Mouse (Mus musculus): Measurements from ENCODE around the gene Akap12. TPM values are rescaled to one million over a fixed set of nuclear protein-coding genes. Genes with fewer than 3 reads are reported as not detected.
A peak's percentile ranks its signal among the peaks of the same experiment; 100 is the strongest.

Akap12 gene
- polyA plus RNA-seq, 1 experiment from 2014 or later: 24.3 TPM

DNA sequence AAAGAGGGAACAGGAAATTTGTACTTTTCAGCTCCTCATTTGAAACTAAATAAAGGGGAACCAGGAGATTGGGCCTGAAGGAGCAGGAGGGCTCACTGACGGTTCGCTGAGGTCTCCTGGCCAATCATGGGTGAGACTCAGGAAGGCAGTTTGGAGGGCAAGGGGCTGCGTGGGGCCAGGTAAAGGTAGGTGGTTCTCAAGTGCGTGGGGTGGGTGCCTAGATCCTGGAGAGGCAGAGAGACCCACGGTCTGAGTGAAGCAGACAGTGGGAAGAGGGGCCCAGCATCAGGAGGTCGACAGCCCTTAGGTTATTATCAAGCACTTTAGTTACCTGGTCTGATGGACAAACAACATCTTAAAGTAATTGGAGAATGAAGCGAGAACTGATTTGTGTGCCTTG is 108.1 kb downstream of the Akap12 start:
- no peak for DNase-seq (ENCODE audit: low spot score)
- no peak overlapping the region for H3K4me3 ChIP-seq
- no peaks in the 10 kb centered on the region for H3K9me3 ChIP-seq
- peaks cover 48% of the 10 kb centered on the region for H3K36me3 ChIP-seq (replicated peaks)
- 89% methylated on average over 7 of the region's 7 CpGs for WGBS
- H3K27ac ChIP-seq (replicated peaks): no peak overlapping the region
- no peaks in the 10 kb centered on the region for H3K27me3 ChIP-seq (replicated peaks; ENCODE audit: low read depth, poor library complexity, severe bottlenecking)
- H3K4me1 ChIP-seq: peaks cover 6% of the 10 kb centered on the region; the same call in 1 of the 2 replicates

GRCm38 (mm10) chr10:4374734-4375133 is 108.6 kb downstream of the Akap12 start:
- Histone ChIP-seq H3K36me3 (replicated peaks) (peaks cover 43% of the 10 kb centered on the region), H3K27ac (replicated peaks) (no peak overlapping the region), H3K4me3 (no peak overlapping the region), H3K4me1 (peaks cover 6% of the 10 kb centered on the region; the same call in 1 of the 2 replicates), H3K9me3 (no peaks in the 10 kb centered on the region), H3K27me3 (replicated peaks; ENCODE audit: low read depth, poor library complexity, severe bottlenecking) (no peaks in the 10 kb centered on the region)
- WGBS: 93% methylated on average over 4 of the region's 4 CpGs
- DNase-seq (ENCODE audit: low spot score): no peak

GRCm38 (mm10) chr10:4375267-4375666 is 109.1 kb downstream of the Akap12 start:
- 53% methylated on average over 7 of the region's 7 CpGs for WGBS
- Histone ChIP-seq H3K27me3 (replicated peaks; ENCODE audit: low read depth, poor library complexity, severe bottlenecking) (no peaks in the 10 kb centered on the region), H3K36me3 (replicated peaks) (peaks cover 38% of the 10 kb centered on the region), H3K4me1 (peaks cover 6% of the 10 kb centered on the region; the same call in 1 of the 2 replicates), H3K27ac (replicated peaks) (no peak overlapping the region), H3K9me3 (no peaks in the 10 kb centered on the region), H3K4me3 (no peak overlapping the region)
- DNase-seq (ENCODE audit: low spot score): no peak

DNA sequence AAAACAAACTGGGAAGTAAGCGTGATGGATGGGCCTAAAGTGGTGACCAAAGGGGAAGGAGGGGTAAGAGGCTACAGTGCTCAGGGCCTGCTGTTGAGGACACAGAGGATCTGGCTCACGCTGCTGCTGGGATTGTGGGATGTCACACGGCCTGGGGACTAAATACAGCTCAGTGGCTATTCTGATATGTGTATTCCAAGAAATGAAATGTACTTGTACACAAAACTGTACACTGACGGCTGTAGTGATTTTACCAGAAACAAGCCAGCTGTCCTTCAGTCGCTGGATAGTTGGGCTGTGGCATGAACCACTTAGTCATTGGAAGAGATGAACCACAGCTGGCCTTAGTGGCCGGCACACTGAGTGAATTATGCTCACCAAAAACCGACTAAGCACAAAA is 110.3 kb downstream of the Akap12 start:
- Histone ChIP-seq H3K4me1 (peaks cover 6% of the 10 kb centered on the region; the same call in 1 of the 2 replicates), H3K9me3 (no peaks in the 10 kb centered on the region), H3K27ac (replicated peaks) (no peak overlapping the region), H3K4me3 (no peak overlapping the region), H3K36me3 (replicated peaks) (peaks cover 27% of the 10 kb centered on the region), H3K27me3 (replicated peaks; ENCODE audit: low read depth, poor library complexity, severe bottlenecking) (no peaks in the 10 kb centered on the region)
- no peak for DNase-seq (ENCODE audit: low spot score)
- WGBS: 79% methylated on average over 7 of the region's 7 CpGs

DNA sequence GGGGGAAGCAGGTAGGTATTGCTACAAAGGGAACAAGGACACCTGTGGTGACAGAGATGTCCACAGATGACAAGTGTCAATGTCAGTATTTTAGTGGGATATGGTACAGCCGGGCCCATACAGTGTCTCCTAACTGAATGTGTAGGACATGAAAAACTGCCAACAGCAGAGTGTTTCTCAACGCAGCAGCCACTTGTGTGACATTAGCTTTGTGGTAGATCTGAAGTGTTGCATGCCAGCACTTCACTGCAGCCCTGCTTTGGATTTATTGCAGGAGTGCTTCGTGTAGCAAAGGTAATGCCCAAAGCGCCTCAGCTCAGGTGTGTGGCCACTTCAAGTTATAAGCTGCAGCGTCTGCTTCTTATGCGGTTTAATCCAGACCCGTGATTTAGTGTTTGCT is 110.8 kb downstream of the Akap12 start:
- WGBS: 92% methylated on average over 7 of the region's 7 CpGs

GRCm38 (mm10) chr10:4380748-4381147 is 114.6 kb downstream of the Akap12 start:
- 91% methylated on average over 5 of the region's 5 CpGs for WGBS
- Histone ChIP-seq H3K4me1 (peaks cover 10% of the 10 kb centered on the region), H3K27ac (replicated peaks) (no peak overlapping the region), H3K4me3 (no peak overlapping the region), H3K27me3 (replicated peaks; ENCODE audit: low read depth, poor library complexity, severe bottlenecking) (no peaks in the 10 kb centered on the region), H3K9me3 (no peaks in the 10 kb centered on the region), H3K36me3 (replicated peaks) (no peaks in the 10 kb centered on the region)
- no peak for DNase-seq (ENCODE audit: low spot score)

More for the DNA sequence above, 110.8 kb downstream of the Akap12 start:
- DNase-seq (ENCODE audit: low spot score): no peak
- Histone ChIP-seq H3K4me1 (peaks cover 6% of the 10 kb centered on the region; the same call in 1 of the 2 replicates), H3K36me3 (replicated peaks) (peaks cover 23% of the 10 kb centered on the region), H3K27ac (replicated peaks) (no peak overlapping the region), H3K4me3 (no peak overlapping the region), H3K27me3 (replicated peaks; ENCODE audit: low read depth, poor library complexity, severe bottlenecking) (no peaks in the 10 kb centered on the region), H3K9me3 (no peaks in the 10 kb centered on the region)

- Histone ChIP-seq H3K36me3 (replicated peaks) (no peaks in the 10 kb centered on the region), H3K27me3 (replicated peaks; ENCODE audit: low read depth, poor library complexity, severe bottlenecking) (no peaks in the 10 kb centered on the region), H3K27ac (replicated peaks) (no peak overlapping the region), H3K4me1 (peaks cover 21% of the 10 kb centered on the region), H3K4me3 (no peak overlapping the region), H3K9me3 (no peaks in the 10 kb centered on the region)
- DNase-seq (ENCODE audit: low spot score): no peak
- WGBS: 93% methylated on average over 7 of the region's 7 CpGs
Measured at GRCm38 (mm10) chr10:4384244-4384643, 118.1 kb downstream of the Akap12 start.

DNA sequence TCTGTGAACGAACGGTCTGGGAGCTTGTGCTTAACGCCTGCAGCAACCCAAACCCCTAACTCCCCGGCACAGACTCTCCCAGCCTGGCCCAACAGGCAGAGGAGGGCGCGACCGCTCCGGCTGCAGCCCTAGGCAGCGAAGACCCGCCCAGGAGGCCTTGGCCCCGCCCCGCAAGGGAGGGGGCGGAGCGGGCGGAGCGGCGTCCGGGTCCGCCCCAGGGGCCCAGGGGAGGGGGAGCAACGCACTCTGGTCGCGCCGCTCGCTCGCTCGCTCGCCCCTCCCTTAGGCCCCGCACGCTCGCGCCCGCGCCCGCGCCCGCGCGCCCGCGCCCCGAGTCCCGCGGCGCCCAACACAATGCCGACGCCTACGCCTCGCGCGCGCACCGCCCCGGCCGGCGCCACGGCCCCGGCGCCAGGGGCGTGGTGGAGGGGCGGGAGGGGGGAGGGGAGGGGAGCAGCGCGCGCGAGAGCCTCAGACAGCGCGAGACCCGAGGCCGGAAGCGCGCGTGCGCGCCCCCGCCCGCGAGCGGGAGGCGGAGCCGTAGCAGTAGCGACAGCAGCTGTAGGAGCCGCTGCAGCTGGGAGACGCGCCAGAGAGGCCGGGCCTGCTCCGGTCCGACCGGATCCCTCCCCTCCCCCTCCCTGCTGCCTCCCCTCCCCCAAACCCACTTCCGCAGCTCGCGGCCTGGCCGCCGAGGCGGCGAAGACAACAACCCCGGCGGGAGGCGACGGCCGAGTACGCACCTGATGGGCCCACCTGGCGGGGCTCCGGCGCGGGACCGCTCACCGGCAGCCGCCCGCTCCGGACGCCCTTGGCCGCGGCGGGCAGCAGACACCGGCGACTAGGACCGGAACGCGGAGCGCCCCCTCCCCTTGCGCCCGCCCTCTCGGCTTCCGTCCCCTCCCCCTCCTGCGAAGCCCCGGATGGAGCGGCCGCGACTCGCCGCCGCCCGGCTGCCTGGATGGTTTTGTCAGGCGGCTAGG is 120.7 kb downstream of the Akap12 start:
- Histone ChIP-seq H3K4me3 (peak overlapping the region; percentile 97), H3K4me1 (peaks cover 47% of the 10 kb centered on the region), H3K36me3 (replicated peaks) (peaks cover 3% of the 10 kb centered on the region; the same call in 1 of the 2 replicates), H3K27me3 (replicated peaks; ENCODE audit: low read depth, poor library complexity, severe bottlenecking) (no peaks in the 10 kb centered on the region), H3K27ac (replicated peaks) (peak overlapping the region; percentile 99), H3K9me3 (no peaks in the 10 kb centered on the region)
- DNase-seq (ENCODE audit: low spot score): peak; percentile 97
- WGBS: under 1% methylated on average over 89 of the region's 133 CpGs

DNA sequence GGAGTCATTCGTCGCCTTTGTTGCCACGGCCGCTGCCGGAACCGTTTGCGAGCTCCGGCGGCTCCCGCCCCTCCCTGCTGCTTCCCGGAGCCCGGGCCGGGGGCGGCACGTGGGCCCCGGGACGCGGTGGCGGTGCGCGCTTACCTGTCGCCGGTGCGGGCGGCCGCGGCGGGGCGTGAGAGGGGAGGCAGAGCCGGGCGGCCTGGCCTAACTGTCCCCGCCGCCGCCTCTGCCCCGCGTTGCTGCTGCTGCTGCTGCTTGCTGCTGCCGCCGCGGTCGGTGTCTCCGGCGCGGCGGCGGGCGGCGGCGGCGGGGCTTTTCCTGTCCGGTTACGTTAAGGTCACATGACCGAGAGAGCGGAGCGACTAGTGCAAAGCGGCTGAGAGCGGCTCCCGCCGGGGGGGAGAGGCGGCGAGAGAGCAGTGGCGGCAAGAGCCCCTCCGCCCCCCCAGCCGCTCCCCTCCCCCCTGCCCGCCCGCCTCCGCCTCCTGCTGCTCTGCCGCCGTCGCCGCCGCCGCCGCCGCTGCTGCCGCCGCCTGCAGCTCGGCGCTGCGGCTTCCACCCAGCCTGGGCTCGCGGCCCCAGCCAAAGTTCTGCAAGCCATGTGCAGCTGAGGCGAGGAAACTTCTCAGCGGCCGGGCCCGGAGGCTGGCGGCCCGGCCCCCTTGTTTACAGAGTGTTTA is 121.7 kb downstream of the Akap12 start, which contains the start of gene Zbtb2:
Gene Zbtb2 (minus strand): TSS at position 408 of the 683 bp plus-strand sequence.
- Histone ChIP-seq H3K36me3 (replicated peaks) (peaks cover 11% of the 10 kb centered on the region), H3K27ac (replicated peaks) (peak within 1 kb of the TSS; percentile 99), H3K4me3 (peak within 1 kb of the TSS; percentile 97), H3K9me3 (no peaks in the 10 kb centered on the region), H3K4me1 (peaks cover 48% of the 10 kb centered on the region), H3K27me3 (replicated peaks; ENCODE audit: low read depth, poor library complexity, severe bottlenecking) (no peaks in the 10 kb centered on the region)
- WGBS: under 1% methylated on average over 85 of the region's 87 CpGs
- DNase-seq (ENCODE audit: low spot score): peak; percentile 83

DNA sequence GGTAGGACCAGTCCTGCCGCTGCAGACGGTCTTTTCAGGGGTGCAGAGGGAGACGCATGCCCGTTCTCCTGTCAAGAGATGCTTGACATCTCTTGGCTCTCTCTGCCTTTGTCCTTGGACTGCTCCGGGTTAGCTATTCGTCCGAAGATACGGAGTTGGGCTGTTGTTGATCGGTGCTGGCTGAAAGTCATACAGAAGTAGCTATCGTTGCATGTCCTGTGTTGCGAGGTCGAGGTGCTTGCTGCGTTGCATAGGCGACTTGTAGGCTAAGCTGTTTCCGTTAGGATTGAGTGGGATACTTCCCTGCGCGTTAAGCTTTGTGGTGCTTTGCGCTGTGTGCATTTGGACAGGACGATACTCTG is 122.2 kb downstream of the Akap12 start:
- Histone ChIP-seq H3K9me3 (no peaks in the 10 kb centered on the region), H3K27me3 (replicated peaks; ENCODE audit: low read depth, poor library complexity, severe bottlenecking) (no peaks in the 10 kb centered on the region), H3K4me1 (peaks cover 44% of the 10 kb centered on the region), H3K36me3 (replicated peaks) (peaks cover 16% of the 10 kb centered on the region), H3K4me3 (peak overlapping the region; percentile 97), H3K27ac (replicated peaks) (peak overlapping the region; percentile 99)
- no peak for DNase-seq (ENCODE audit: low spot score)
- 2% methylated on average over 19 of the region's 19 CpGs for WGBS

- 46% methylated on average over 10 of the region's 10 CpGs for WGBS
- H3K4me3 ChIP-seq: peak overlapping the region; percentile 97
- no peak for DNase-seq (ENCODE audit: low spot score)
- peaks cover 23% of the 10 kb centered on the region for H3K36me3 ChIP-seq (replicated peaks)
- H3K9me3 ChIP-seq: no peaks in the 10 kb centered on the region
- no peaks in the 10 kb centered on the region for H3K27me3 ChIP-seq (replicated peaks; ENCODE audit: low read depth, poor library complexity, severe bottlenecking)
- peak overlapping the region; percentile 99; the same call in 1 of the 2 replicates for H3K27ac ChIP-seq (replicated peaks)
- H3K4me1 ChIP-seq: peaks cover 44% of the 10 kb centered on the region
Measured at GRCm38 (mm10) chr10:4389036-4389435, 122.9 kb downstream of the Akap12 start.

DNA sequence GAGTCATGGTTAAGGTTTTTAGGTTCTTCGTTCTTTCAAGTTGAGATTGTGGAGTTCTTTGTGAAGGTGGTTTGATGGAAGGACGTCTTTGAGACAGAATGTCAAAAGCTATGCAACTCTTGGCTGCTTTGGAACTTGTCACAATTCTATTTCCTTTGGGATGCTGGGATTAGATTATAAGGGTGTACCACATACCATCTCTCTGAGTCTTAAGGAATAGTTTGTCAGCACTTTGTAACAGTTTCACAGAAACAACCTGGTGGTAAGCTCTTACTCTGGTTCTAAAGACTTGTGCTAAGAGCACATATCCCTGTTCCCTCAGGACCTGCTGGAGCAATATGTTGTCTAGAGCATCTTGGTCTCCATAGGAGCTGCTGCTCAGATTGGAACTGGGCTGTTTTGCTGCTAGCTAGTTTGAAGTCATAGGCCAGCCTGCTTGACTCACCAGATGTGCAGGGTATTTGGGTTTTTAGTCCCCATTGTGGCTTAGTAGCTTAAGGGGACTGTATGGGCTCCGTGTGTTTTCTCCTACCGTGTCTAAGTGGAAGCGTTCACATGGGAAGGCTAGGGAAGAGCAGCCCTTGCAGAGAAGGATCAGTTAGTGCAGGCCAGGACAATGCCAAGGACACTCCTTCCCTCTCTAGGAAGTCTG is 123.4 kb downstream of the Akap12 start:
- H3K27me3 ChIP-seq (replicated peaks; ENCODE audit: low read depth, poor library complexity, severe bottlenecking): no peaks in the 10 kb centered on the region
- H3K27ac ChIP-seq (replicated peaks): no peak overlapping the region
- peaks cover 28% of the 10 kb centered on the region for H3K36me3 ChIP-seq (replicated peaks)
- H3K4me1 ChIP-seq: peaks cover 44% of the 10 kb centered on the region
- H3K9me3 ChIP-seq: no peaks in the 10 kb centered on the region
- peak overlapping the region; percentile 97 for H3K4me3 ChIP-seq
- WGBS: 65% methylated on average over 5 of the region's 5 CpGs
- DNase-seq (ENCODE audit: low spot score): no peak
